Mouse (Mus musculus) bone marrow macrophage, adult 2 months (primary cell): ENCODE results near the gene Egln2.

ENCODE experiments used
- CTCF ChIP-seq: IDR thresholded peaks from 2 replicates; pipeline ENCODE4 v1.5.1; 2012; ENCODE audit warnings: low read depth, mild to moderate bottlenecking, low read length, moderate library complexity
- POLR2A ChIP-seq: IDR thresholded peaks from 2 replicates; pipeline ENCODE4 v1.6.1; 2012; ENCODE audit warnings: mild to moderate bottlenecking, low read depth, low read length, borderline replicate concordance

DNA sequence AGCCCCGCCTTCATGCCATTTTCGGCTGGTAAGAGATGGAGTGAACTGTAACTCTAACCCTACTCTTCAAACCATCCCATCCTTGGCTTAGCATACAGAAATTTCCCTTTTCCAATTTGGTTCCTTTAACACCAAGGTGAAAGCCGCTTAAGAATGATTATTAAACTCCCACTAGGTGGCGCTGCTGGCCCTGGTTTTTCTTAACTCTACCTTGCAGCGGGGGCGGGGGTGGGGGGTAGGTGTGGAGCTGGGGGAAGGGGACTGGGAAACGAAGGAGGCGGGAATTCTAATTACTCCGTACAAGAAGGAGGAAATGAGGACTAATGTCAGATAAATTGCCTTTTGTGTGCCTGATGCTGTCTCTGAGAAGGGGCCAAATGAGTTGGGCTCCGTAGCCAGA lies 34.0 kb downstream of the Egln2 start:
- TF ChIP-seq CTCF, result peak; percentile 79
- TF ChIP-seq POLR2A, result no peak
